Mouse (Mus musculus) brown adipose tissue, adult 24 weeks (tissue): Measurements from ENCODE around the gene Lsm11. TPM values are rescaled to one million over a fixed set of nuclear protein-coding genes. Genes with fewer than 3 reads are reported as not detected.

Source experiments
- H3K27ac ChIP-seq: fragments of 200-500 bp; replicated peaks from 2 replicates; pipeline ENCODE4 v1.5.1; 2012; ENCODE audit warnings: low read depth, mild to moderate bottlenecking, low read length
- H3K4me1 ChIP-seq: fragments of 200-500 bp; 2 replicates; pipeline ENCODE4 v1.6.1; 2012; ENCODE audit warnings: low read length, mixed read lengths; ENCODE audit not compliant: control insufficient read depth, insufficient read depth, insufficient read length
- H3K4me3 ChIP-seq: fragments of 200-500 bp; 2 replicates; pipeline ENCODE4 v1.5.1; 2012; ENCODE audit warnings: low read depth, mild to moderate bottlenecking, low read length, moderate library complexity; ENCODE audit not compliant: insufficient read depth
- polyA plus RNA-seq: library from polyadenylated mRNA; stranded (reverse); fragments of >200 nt; gene quantifications from 2 replicates; pipeline ENCODE4 v1.2.4, GENCODE M21; 2012; ENCODE audit not compliant: missing spikeins, insufficient read depth, insufficient read length

The Lsm11 gene
- polyA plus RNA-seq, 1 experiment = 1.9 TPM

GRCm38 (mm10) chr11:45943891-45944642 is 668 bp downstream of the Lsm11 start:
- peaks cover 3% of the 10 kb centered on the region; the same call in 1 of the 2 replicates for H3K4me1 ChIP-seq
- no peak overlapping the region for H3K27ac ChIP-seq
- peak overlapping the region; percentile 94 for H3K4me3 ChIP-seq

- H3K4me1 ChIP-seq = peaks cover 3% of the 10 kb centered on the region; the same call in 1 of the 2 replicates
- no peak overlapping the region for H3K4me3 ChIP-seq
- H3K27ac ChIP-seq = no peak overlapping the region
These were observed 1.5 kb downstream of the Lsm11 start for GRCm38 (mm10) chr11:45943108-45943705.

GRCm38 (mm10) chr11:45942281-45942680 is 2.5 kb downstream of the Lsm11 start:
- no peak overlapping the region for H3K4me3 ChIP-seq
- H3K27ac ChIP-seq = no peak overlapping the region
- H3K4me1 ChIP-seq = peaks cover 3% of the 10 kb centered on the region; the same call in 1 of the 2 replicates

GRCm38 (mm10) chr11:45938917-45939316 is 5.8 kb downstream of the Lsm11 start:
- no peak overlapping the region for H3K4me3 ChIP-seq
- H3K4me1 ChIP-seq = peaks cover 3% of the 10 kb centered on the region; the same call in 1 of the 2 replicates
- no peak overlapping the region for H3K27ac ChIP-seq

- H3K4me1 ChIP-seq = no peaks in the 10 kb centered on the region
- H3K4me3 ChIP-seq = no peak overlapping the region
- no peak overlapping the region for H3K27ac ChIP-seq
These were observed 7.3 kb downstream of the Lsm11 start for GRCm38 (mm10) chr11:45937478-45937877.

DNA sequence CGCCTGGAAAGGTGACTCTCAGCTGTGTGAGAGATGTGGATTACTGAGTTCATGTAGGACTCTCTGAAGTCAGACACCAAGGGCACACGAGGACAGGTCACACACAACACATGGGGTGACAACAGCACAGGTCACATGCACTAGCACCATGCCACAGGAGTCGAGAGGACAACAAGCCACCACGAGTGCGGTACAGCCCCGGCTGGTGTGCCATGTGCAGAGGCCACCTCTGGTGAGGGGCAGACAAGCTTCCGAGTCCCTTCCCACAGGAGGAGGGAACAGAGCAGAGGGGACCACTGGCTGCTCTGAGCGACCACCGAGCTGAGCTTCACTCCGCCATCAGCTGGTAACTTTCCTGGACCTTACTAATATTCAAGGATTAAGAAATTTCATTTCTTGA is 12.0 kb downstream of the Lsm11 start:
- H3K4me3 ChIP-seq = no peak overlapping the region
- no peak overlapping the region for H3K27ac ChIP-seq
- H3K4me1 ChIP-seq = no peaks in the 10 kb centered on the region

GRCm38 (mm10) chr11:45929541-45929940 is 15.2 kb downstream of the Lsm11 start:
- Histone ChIP-seq H3K4me1 (no peaks in the 10 kb centered on the region), H3K27ac (no peak overlapping the region)

DNA sequence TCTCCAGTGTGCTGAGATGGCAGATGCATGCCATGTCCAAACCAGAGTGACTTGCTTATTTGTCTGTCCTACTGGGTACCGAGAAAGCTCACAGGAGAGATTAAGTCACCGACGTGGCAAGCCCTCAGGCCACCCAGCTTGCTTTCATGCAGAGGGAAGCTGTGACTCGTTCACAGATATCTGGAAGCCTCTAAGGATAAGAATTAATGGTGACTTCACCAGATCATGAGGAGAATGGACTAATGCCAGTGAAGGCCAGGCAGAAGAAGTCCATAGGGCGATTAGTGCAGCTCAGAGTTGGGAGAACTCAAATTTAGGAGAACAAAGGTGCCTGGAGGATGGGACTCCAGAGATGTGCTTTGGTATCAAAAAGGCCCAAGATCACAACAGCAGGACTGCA is 17.3 kb downstream of the Lsm11 start:
- no peaks in the 10 kb centered on the region for H3K4me1 ChIP-seq
- no peak overlapping the region for H3K27ac ChIP-seq
- H3K4me3 ChIP-seq = no peak overlapping the region

More at GRCm38 (mm10) chr11:45929541-45929940, 15.2 kb downstream of the Lsm11 start:
- no peak overlapping the region for H3K4me3 ChIP-seq

GRCm38 (mm10) chr11:45926640-45927082 is 18.1 kb downstream of the Lsm11 start:
- Histone ChIP-seq H3K4me3 (peak overlapping the region; percentile 81), H3K27ac (peak overlapping the region; percentile 58; the same call in 1 of the 2 replicates), H3K4me1 (no peaks in the 10 kb centered on the region)

GRCm38 (mm10) chr11:45925436-45925835 is 19.3 kb downstream of the Lsm11 start:
- no peak overlapping the region for H3K4me3 ChIP-seq

DNA sequence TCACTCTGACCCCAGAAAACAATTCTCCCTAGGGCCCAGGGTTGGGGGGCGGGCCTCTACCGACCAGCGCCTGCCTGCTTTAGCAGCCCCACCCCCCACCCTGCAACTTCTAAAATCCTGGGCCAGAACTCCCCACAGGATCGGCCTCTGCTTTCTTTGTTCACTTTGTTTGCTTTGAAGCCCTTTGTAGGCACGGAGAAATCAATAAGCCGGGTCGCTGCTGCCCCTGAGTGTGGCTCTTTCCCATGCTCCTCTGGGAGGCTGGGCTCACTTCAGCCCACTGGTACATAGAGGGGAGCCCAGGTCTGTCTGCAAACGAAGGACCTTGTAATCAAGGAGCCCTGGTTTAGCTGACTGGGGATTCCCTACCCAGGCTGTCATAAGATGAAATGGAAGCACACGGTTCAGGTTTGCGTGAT is 23.2 kb downstream of the Lsm11 start:
- Histone ChIP-seq H3K27ac (no peak overlapping the region), H3K4me3 (no peak overlapping the region), H3K4me1 (no peaks in the 10 kb centered on the region)

More at GRCm38 (mm10) chr11:45925436-45925835, 19.3 kb downstream of the Lsm11 start:
- Histone ChIP-seq H3K27ac (no peak overlapping the region), H3K4me1 (no peaks in the 10 kb centered on the region)

- Histone ChIP-seq H3K4me3 (no peak overlapping the region), H3K4me1 (no peaks in the 10 kb centered on the region), H3K27ac (no peak overlapping the region)
These were observed 23.7 kb downstream of the Lsm11 start for GRCm38 (mm10) chr11:45921026-45921425.

DNA sequence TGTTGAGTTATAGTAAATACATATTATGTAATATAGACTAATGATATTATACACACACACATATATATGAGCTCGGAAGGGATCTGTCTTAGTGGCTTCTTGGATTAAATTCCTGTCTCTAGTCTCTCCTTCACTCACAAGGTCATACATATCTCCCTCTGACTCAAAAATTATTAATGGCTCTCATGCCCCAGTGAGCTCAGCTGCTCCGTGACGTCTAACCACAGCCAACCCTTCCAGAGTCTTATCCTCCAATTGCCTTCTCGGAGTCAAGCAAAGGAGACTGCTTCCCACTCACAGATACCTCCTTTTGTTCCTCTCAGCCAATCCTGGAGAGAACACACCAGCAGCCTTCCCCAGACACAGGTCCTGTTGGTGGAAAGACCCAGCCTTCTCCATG is 25.9 kb downstream of the Lsm11 start:
- Histone ChIP-seq H3K27ac (no peak overlapping the region), H3K4me3 (no peak overlapping the region), H3K4me1 (no peaks in the 10 kb centered on the region)

GRCm38 (mm10) chr11:45918018-45918417 is 26.7 kb downstream of the Lsm11 start:
- no peak overlapping the region for H3K27ac ChIP-seq
- H3K4me1 ChIP-seq = no peaks in the 10 kb centered on the region
- H3K4me3 ChIP-seq = no peak overlapping the region

- no peak overlapping the region for H3K27ac ChIP-seq
- H3K4me1 ChIP-seq = no peaks in the 10 kb centered on the region
- H3K4me3 ChIP-seq = no peak overlapping the region
These were observed 28.5 kb downstream of the Lsm11 start for GRCm38 (mm10) chr11:45916196-45916595.

DNA sequence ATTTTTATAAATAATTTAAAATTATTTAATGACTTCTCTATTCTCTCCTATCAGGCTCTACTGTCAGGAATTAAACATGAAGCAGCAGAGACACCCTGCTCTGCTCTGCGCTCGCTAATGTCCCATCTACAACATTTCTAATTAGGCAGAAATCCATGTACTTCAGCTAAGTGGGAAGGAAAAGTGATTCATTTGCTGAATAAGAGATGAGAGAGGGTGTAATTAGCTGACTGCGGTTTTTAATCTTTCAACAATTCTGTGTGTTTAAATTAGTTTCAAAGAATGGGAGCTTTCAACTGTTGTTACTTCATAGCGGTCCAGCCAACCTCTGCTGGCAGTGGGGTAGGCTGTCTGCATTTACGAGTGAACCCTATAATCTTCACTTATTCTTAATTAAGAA is 34.0 kb downstream of the Lsm11 start:
- Histone ChIP-seq H3K4me3 (no peak overlapping the region), H3K4me1 (no peaks in the 10 kb centered on the region), H3K27ac (no peak overlapping the region)
